Mouse (Mus musculus): ENCODE measurements around the gene Cyp26b1. TPM values are rescaled to one million over a fixed set of nuclear protein-coding genes. Genes with fewer than 3 reads are reported as not detected.

The Cyp26b1 gene
- polyA plus RNA-seq, 1 experiment from 2014 or later, result 37.4 TPM

GRCm38 (mm10) chr6:84549852-84550437 is 43.8 kb downstream of the Cyp26b1 start:
- H3K9me3 ChIP-seq (ENCODE audit: control insufficient read depth, low read length), result no peaks in the 10 kb centered on the region
- no peaks in the 10 kb centered on the region for H3K36me3 ChIP-seq (ENCODE audit: control insufficient read depth, insufficient read depth, low read length)
- H3K27ac ChIP-seq (ENCODE audit: low read depth, low read length), result no peak overlapping the region
- WGBS, result 68% methylated on average over 9 of the region's 9 CpGs
- H3K4me3 ChIP-seq (ENCODE audit: low read length), result no peak overlapping the region
- no peaks in the 10 kb centered on the region for H3K4me1 ChIP-seq (ENCODE audit: control insufficient read depth, insufficient read depth, low read depth, low read length)
- no peak overlapping the region for H3K4me2 ChIP-seq (ENCODE audit: low read length)
- no peaks in the 10 kb centered on the region for H3K27me3 ChIP-seq (replicated peaks; ENCODE audit: control insufficient read depth, insufficient read depth, low read length)
- H3K9ac ChIP-seq (ENCODE audit: low read depth, low read length), result no peak overlapping the region
- ATAC-seq, result no peak

GRCm38 (mm10) chr6:84545428-84545827 is 48.3 kb downstream of the Cyp26b1 start:
- no peak for ATAC-seq

GRCm38 (mm10) chr6:84544359-84544758 is 49.3 kb downstream of the Cyp26b1 start:
- WGBS, result 85% methylated on average over 3 of the region's 3 CpGs
- Histone ChIP-seq H3K4me1 (ENCODE audit: control insufficient read depth, insufficient read depth, low read depth, low read length) (no peaks in the 10 kb centered on the region), H3K9me3 (ENCODE audit: control insufficient read depth, low read length) (no peaks in the 10 kb centered on the region), H3K9ac (ENCODE audit: low read depth, low read length) (no peak overlapping the region), H3K4me3 (ENCODE audit: low read length) (no peak overlapping the region), H3K27ac (ENCODE audit: low read depth, low read length) (no peak overlapping the region), H3K4me2 (ENCODE audit: low read length) (no peak overlapping the region), H3K27me3 (replicated peaks; ENCODE audit: control insufficient read depth, insufficient read depth, low read length) (no peaks in the 10 kb centered on the region), H3K36me3 (ENCODE audit: control insufficient read depth, insufficient read depth, low read length) (no peaks in the 10 kb centered on the region)
- ATAC-seq, result no peak

More at GRCm38 (mm10) chr6:84545428-84545827, 48.3 kb downstream of the Cyp26b1 start:
- Histone ChIP-seq H3K4me2 (ENCODE audit: low read length) (no peak overlapping the region), H3K27me3 (replicated peaks; ENCODE audit: control insufficient read depth, insufficient read depth, low read length) (no peaks in the 10 kb centered on the region), H3K4me1 (ENCODE audit: control insufficient read depth, insufficient read depth, low read depth, low read length) (no peaks in the 10 kb centered on the region), H3K9ac (ENCODE audit: low read depth, low read length) (no peak overlapping the region), H3K27ac (ENCODE audit: low read depth, low read length) (no peak overlapping the region), H3K36me3 (ENCODE audit: control insufficient read depth, insufficient read depth, low read length) (no peaks in the 10 kb centered on the region), H3K9me3 (ENCODE audit: control insufficient read depth, low read length) (no peaks in the 10 kb centered on the region), H3K4me3 (ENCODE audit: low read length) (no peak overlapping the region)
- WGBS, result 73% methylated on average over 2 of the region's 2 CpGs

- H3K27me3 ChIP-seq (replicated peaks; ENCODE audit: control insufficient read depth, insufficient read depth, low read length), result no peaks in the 10 kb centered on the region
- H3K4me3 ChIP-seq (ENCODE audit: low read length), result no peak overlapping the region
- H3K36me3 ChIP-seq (ENCODE audit: control insufficient read depth, insufficient read depth, low read length), result no peaks in the 10 kb centered on the region
- H3K4me2 ChIP-seq (ENCODE audit: low read length), result no peak overlapping the region
- no peak for ATAC-seq
- WGBS, result 36% methylated on average over 5 of the region's 5 CpGs
- no peaks in the 10 kb centered on the region for H3K9me3 ChIP-seq (ENCODE audit: control insufficient read depth, low read length)
- H3K4me1 ChIP-seq (ENCODE audit: control insufficient read depth, insufficient read depth, low read depth, low read length), result no peaks in the 10 kb centered on the region
- no peak overlapping the region for H3K27ac ChIP-seq (ENCODE audit: low read depth, low read length)
- H3K9ac ChIP-seq (ENCODE audit: low read depth, low read length), result no peak overlapping the region
Measured at GRCm38 (mm10) chr6:84543516-84543915, 50.2 kb downstream of the Cyp26b1 start.

- H3K9me3 ChIP-seq (ENCODE audit: control insufficient read depth, low read length), result no peaks in the 10 kb centered on the region
- H3K4me2 ChIP-seq (ENCODE audit: low read length), result no peak overlapping the region
- 58% methylated on average over 4 of the region's 4 CpGs for WGBS
- H3K27ac ChIP-seq (ENCODE audit: low read depth, low read length), result no peak overlapping the region
- no peaks in the 10 kb centered on the region for H3K27me3 ChIP-seq (replicated peaks; ENCODE audit: control insufficient read depth, insufficient read depth, low read length)
- no peaks in the 10 kb centered on the region for H3K36me3 ChIP-seq (ENCODE audit: control insufficient read depth, insufficient read depth, low read length)
- no peaks in the 10 kb centered on the region for H3K4me1 ChIP-seq (ENCODE audit: control insufficient read depth, insufficient read depth, low read depth, low read length)
- no peak overlapping the region for H3K4me3 ChIP-seq (ENCODE audit: low read length)
- ATAC-seq, result no peak
- H3K9ac ChIP-seq (ENCODE audit: low read depth, low read length), result no peak overlapping the region
Measured at GRCm38 (mm10) chr6:84539924-84540323, 53.8 kb downstream of the Cyp26b1 start.

GRCm38 (mm10) chr6:84538681-84539080 is 55.0 kb downstream of the Cyp26b1 start:
- no peak for ATAC-seq
- Histone ChIP-seq H3K4me3 (ENCODE audit: low read length) (no peak overlapping the region), H3K9ac (ENCODE audit: low read depth, low read length) (no peak overlapping the region)

GRCm38 (mm10) chr6:84537611-84538197 is 56.0 kb downstream of the Cyp26b1 start:
- H3K4me1 ChIP-seq (ENCODE audit: control insufficient read depth, insufficient read depth, low read depth, low read length), result no peaks in the 10 kb centered on the region
- H3K9me3 ChIP-seq (ENCODE audit: control insufficient read depth, low read length), result no peaks in the 10 kb centered on the region; the same call in 1 of the 2 replicates
- H3K4me2 ChIP-seq (ENCODE audit: low read length), result no peak overlapping the region
- no peaks in the 10 kb centered on the region for H3K36me3 ChIP-seq (ENCODE audit: control insufficient read depth, insufficient read depth, low read length)
- no peaks in the 10 kb centered on the region for H3K27me3 ChIP-seq (replicated peaks; ENCODE audit: control insufficient read depth, insufficient read depth, low read length)
- H3K9ac ChIP-seq (ENCODE audit: low read depth, low read length), result no peak overlapping the region
- 74% methylated on average over 16 of the region's 16 CpGs for WGBS
- no peak for ATAC-seq
- H3K4me3 ChIP-seq (ENCODE audit: low read length), result no peak overlapping the region
- H3K27ac ChIP-seq (ENCODE audit: low read depth, low read length), result no peak overlapping the region

More at GRCm38 (mm10) chr6:84538681-84539080, 55.0 kb downstream of the Cyp26b1 start:
- Histone ChIP-seq H3K4me1 (ENCODE audit: control insufficient read depth, insufficient read depth, low read depth, low read length) (no peaks in the 10 kb centered on the region), H3K27ac (ENCODE audit: low read depth, low read length) (no peak overlapping the region), H3K27me3 (replicated peaks; ENCODE audit: control insufficient read depth, insufficient read depth, low read length) (no peaks in the 10 kb centered on the region), H3K9me3 (ENCODE audit: control insufficient read depth, low read length) (no peaks in the 10 kb centered on the region), H3K36me3 (ENCODE audit: control insufficient read depth, insufficient read depth, low read length) (no peaks in the 10 kb centered on the region), H3K4me2 (ENCODE audit: low read length) (no peak overlapping the region)
- 84% methylated on average over 3 of the region's 3 CpGs for WGBS

- no peak for ATAC-seq
- H3K9ac ChIP-seq (ENCODE audit: low read depth, low read length), result no peak overlapping the region
- no peaks in the 10 kb centered on the region for H3K36me3 ChIP-seq (ENCODE audit: control insufficient read depth, insufficient read depth, low read length)
- no peaks in the 10 kb centered on the region for H3K27me3 ChIP-seq (replicated peaks; ENCODE audit: control insufficient read depth, insufficient read depth, low read length)
- no peak overlapping the region for H3K4me2 ChIP-seq (ENCODE audit: low read length)
- no peaks in the 10 kb centered on the region for H3K4me1 ChIP-seq (ENCODE audit: control insufficient read depth, insufficient read depth, low read depth, low read length)
- no peak overlapping the region for H3K27ac ChIP-seq (ENCODE audit: low read depth, low read length)
- 66% methylated on average over 3 of the region's 3 CpGs for WGBS
- no peaks in the 10 kb centered on the region; the same call in 1 of the 2 replicates for H3K9me3 ChIP-seq (ENCODE audit: control insufficient read depth, low read length)
- no peak overlapping the region for H3K4me3 ChIP-seq (ENCODE audit: low read length)
Measured at GRCm38 (mm10) chr6:84534944-84535343, 58.8 kb downstream of the Cyp26b1 start.

GRCm38 (mm10) chr6:84529912-84530311 is 63.8 kb downstream of the Cyp26b1 start:
- H3K27ac ChIP-seq (ENCODE audit: low read depth, low read length), result no peak overlapping the region

More at GRCm38 (mm10) chr6:84529912-84530311, 63.8 kb downstream of the Cyp26b1 start:
- Histone ChIP-seq H3K4me2 (ENCODE audit: low read length) (no peak overlapping the region), H3K9me3 (ENCODE audit: control insufficient read depth, low read length) (no peaks in the 10 kb centered on the region; the same call in 1 of the 2 replicates), H3K4me3 (ENCODE audit: low read length) (no peak overlapping the region), H3K27me3 (replicated peaks; ENCODE audit: control insufficient read depth, insufficient read depth, low read length) (no peaks in the 10 kb centered on the region), H3K4me1 (ENCODE audit: control insufficient read depth, insufficient read depth, low read depth, low read length) (no peaks in the 10 kb centered on the region), H3K36me3 (ENCODE audit: control insufficient read depth, insufficient read depth, low read length) (no peaks in the 10 kb centered on the region), H3K9ac (ENCODE audit: low read depth, low read length) (no peak overlapping the region)
- ATAC-seq, result no peak
